Mouse (Mus musculus): Measurements from ENCODE around the gene Zfp984.
"Not testable (repeated sequence)": the region's sequence is repeated elsewhere in the genome, so short reads cannot be mapped to it uniquely, and the experiment has no call there.

The Zfp984 gene

DNA sequence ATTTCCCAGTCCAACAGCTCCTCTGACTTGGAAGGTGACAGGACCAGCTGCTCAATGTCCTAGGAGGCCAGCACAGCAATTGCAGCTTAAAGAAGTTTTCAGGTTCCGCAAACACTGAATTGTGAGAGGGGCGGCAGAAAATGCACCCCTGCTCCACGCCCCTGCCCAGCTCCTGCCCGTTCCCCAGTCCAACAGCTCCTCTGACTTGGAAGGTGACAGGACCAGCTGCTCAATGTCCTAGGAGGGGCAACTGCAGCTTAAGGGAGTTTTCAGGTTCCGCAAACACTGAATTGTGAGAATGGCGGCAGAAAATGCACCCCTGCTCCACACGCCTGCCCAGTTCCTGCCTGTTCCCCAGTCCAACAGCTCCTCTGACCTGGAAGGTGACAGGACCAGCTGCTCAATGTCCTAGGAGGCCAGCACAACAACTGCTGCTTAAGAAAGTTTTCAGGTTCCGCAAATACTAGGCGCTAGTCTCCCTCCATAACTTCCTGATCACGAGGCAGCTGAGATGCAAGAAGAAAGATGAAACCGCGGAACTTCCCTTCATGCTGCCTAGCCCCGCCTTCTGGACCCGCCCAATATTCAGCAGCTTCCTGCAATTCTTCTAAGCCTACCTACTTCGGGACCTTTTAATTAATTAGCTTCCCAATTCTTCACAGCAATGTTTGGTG is at the start of gene Zfp984:
TSS of gene Zfp984 (minus strand) at position 497 of the 674 bp plus-strand sequence.
- DNase-seq, result peak; percentile 80

DNA sequence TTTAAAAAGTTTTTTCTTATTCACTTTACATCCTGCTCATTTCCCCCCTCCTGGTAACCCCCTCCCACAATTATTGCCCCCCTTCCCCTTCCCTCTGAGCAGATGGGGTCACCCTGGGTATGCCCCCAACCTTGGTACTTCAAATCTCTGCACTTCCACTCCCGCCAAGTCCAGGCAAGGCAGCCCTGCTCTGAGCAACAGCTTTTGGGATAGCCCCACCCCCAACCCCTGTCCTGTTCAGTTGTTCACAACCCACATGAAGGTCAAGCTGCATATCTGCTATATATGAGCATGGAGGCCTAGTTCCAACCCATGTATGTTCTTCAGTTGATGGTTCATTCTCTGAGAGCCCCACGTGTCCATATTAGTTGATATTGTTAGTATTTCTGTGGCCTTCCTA is 41.2 kb upstream of the Zfp984 start:
- no peak for DNase-seq

- DNase-seq, result no peak
Measured at GRCm38 (mm10) chr4:147848584-147848991, 39.0 kb upstream of the Zfp984 start.

DNA sequence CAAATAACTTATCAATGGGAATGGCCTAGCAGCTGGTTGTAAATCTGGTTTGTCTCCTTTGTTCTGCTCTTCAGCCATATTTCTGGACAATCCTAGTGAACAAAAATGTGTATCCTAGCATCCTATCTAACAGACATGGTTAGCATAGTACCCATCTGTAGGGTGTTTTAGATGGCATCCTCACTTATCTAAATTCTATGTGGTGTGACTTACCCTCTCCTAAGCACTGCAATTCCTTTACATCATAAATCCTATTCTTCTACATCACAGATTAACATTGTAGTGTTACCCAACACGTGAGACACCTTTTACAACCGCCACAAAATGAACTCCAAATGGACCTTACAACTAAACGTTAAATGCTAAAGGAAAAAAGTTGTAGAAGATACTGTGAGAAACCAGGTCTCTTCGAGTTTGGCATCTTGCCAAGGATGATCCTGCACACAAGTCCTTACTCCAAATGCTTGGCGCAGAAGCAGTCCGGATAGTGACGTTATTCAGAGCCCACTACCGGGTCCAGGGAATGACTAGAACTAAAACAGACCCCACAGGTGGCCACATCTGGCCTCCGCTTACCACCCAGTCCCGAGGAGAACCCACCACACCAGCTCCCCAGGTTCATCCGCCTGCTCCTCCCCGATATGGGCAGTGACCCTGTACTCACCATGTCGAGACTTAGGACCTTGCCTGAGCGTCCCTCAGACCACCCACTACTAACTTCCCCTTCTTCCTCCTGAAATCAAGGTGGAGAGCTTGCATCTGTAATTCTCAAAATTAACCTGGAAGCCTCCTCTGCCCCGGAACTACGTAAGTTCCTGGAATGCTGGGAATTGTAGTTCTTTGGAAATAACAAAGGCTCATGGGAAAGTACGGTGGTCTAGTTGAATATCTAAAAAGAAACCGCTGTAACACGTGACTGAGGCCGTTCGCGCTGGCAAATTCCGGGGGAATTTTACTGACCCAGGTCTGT is 38.3 kb upstream of the Zfp984 start, which contains the start of gene Zfp933:
TSS of gene Zfp933 (minus strand) at position 753 of the 970 bp plus-strand sequence.
- peak; percentile 92 for DNase-seq

DNA sequence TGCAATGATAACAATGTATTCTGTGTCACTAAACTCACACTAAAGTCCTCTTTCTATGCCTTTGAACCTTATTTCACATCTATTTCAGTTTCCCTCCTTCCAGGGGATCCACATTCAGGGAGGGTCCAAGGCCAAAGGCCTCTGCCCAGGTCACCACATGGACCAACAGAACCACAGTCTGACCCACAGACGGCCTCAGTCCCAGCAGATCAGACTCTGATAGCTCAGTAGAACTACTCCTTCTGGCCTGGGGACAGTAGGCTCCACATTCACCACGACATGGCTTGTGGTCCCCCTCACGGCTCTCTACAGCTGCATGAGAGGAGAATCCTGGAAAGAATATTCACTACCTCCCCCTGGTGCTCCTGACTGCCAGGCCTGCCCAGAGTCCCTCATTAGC is 33.3 kb upstream of the Zfp984 start:
- no peak for DNase-seq

DNA sequence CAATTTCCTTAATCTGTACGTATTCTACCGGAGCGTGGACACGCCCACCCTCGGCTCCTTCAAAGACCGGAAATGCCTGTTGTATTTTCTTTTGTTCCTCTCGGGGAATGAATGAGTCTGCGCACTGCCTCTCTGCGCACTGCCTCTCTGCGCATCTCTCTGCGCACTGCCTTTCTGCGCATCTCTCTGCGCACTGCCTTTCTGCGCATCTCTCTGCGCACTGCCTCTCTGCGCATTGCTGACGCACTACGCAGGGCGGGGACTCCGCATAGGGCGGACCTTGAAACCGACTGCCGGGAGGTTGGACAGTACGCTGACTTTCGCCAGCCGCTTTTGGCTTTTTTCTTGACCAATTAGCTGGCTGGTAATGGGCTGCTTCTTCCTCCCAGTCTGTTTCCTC is 29.7 kb upstream of the Zfp984 start:
- DNase-seq, result not testable (repeated sequence)

- DNase-seq, result no peak
Measured at GRCm38 (mm10) chr4:147824389-147824788, 14.8 kb upstream of the Zfp984 start.

- DNase-seq, result not testable (repeated sequence)
Measured at GRCm38 (mm10) chr4:147821414-147821813, 11.8 kb upstream of the Zfp984 start.

GRCm38 (mm10) chr4:147819659-147820058 is 10.1 kb upstream of the Zfp984 start:
- DNase-seq, result not testable (repeated sequence)

DNA sequence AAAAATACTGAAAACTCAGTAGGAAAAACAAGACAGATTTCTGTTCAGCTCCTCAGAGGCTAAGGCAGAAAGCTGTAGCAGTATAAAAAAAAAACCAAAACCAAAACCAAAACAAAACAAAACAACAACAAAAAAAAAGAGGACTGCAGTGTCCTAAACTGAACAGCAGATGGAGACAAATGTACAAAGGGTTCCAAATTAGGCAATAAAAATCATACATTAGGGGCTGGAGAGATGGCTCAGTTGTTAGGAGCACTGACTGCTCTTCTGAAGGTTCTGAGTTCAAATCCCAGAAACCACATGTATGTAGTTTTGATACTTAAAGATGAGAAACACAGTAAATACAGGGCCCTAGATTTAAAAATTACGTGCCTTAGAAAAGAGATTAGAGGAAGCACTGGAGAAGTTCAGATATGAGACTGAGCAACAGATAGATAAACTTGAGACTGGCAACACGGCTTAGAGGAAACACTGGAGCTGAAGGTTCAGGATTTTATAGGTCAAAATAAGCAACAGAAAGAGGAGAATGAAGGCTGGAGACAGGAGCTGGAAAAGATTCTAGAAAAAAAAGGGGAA is 5.1 kb upstream of the Zfp984 start:
- DNase-seq, result peak; percentile 21

- DNase-seq, result no peak
Measured at GRCm38 (mm10) chr4:147813249-147813765, 3.7 kb upstream of the Zfp984 start.

DNA sequence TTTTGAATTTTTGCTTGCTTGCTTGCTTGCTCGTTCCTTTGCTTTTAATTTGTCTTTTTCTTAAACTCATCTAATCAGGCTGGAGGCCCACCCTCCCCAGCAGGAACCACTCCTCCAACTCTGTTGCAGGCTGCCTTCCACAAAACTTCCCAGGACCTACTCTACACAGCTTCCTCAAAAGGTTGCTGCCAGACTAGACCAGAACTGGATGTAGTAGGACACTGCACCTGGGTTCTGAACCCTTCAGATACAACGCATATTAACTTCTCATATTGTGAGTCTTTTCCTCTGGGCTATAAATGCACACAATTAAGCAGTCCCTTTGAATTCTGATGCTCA is 347 bp upstream of the Zfp984 start:
- not testable (repeated sequence) for DNase-seq

DNA sequence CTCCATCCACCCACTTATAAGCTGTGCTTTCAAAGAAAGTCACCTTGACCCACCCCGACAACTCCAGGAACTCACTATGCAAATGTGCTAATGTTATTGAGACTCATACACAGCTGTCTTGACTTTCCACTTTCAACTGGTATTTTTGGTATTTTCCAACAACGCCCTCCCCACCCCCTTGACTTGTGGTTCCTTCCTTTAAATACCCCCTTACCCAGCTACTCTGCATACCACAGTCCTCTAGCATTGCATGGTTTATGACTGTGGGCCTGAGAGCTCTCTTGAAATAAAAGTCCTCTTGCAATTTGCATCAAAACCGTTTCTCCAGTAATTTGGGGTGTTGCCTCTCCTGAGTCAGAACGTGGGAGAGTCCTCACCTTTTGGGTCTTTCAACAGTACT is 1.1 kb downstream of the Zfp984 start:
- peak; percentile 47 for DNase-seq

DNA sequence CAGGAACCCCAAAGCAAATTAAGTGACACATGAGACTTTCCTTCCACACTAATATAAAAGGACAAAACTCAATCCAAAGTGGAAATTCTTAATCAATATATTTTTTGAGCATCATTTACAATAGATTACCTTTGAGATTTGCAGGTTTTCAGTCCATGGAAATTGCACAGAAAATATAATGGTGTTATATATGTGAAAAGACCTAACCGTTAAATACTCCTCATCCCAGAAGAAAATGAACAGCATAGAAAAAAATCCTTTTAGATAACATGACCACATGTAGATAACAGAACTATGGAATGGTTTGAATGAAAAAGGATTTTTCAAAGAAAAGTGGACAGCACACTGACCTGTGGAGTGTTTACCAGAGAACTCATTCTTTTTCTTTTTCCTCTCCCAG is 14.3 kb downstream of the Zfp984 start:
- not testable (repeated sequence) for DNase-seq

GRCm38 (mm10) chr4:147794026-147794665 is 15.4 kb downstream of the Zfp984 start:
- DNase-seq, result not testable (repeated sequence)

DNA sequence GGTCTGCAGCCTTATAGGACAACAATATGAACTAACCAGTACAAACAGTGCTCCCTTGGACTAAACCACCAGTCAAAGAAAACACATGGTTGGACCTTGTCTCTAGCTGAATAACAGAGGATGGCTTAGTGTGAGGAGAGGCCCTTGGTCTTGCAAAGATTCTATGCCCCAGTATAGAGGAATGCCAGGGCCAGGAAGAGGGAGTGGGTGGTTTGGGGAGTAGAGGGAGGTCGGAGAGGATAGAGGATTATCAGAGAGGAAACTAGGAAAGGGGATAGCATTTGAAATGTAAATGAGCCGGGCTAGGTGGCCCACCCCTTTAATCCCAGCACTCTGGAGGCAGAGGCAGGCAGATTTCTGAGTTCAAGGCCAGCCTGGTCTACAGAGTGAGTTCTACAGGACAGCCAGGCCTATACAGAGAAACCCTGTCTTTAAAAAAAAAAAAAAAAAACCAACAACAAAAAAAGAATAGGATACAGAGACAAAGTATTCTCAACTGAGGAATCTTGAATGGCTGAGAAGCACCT is 16.1 kb downstream of the Zfp984 start:
- DNase-seq, result not testable (repeated sequence)

DNA sequence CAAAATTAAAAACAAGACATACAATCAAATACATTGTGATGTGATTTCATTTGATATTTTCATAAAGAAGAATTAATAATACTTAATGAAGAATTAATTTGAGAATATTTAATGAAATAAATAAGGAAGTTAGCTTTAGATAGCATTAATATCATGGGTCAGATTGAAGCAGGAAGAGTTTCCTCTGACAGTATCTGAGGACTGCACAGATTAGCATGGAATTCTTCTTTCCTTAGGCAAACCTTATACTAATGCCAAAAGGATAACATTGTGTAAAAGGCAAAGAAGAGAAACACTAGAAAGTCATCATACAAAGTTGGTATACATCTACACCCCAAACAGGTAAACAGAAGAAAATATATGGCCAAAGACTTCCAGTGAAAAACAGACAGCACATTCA is 17.9 kb downstream of the Zfp984 start:
- DNase-seq, result not testable (repeated sequence)

- not testable (repeated sequence) for DNase-seq
Measured at GRCm38 (mm10) chr4:147746255-147746654, 63.3 kb downstream of the Zfp984 start.

DNA sequence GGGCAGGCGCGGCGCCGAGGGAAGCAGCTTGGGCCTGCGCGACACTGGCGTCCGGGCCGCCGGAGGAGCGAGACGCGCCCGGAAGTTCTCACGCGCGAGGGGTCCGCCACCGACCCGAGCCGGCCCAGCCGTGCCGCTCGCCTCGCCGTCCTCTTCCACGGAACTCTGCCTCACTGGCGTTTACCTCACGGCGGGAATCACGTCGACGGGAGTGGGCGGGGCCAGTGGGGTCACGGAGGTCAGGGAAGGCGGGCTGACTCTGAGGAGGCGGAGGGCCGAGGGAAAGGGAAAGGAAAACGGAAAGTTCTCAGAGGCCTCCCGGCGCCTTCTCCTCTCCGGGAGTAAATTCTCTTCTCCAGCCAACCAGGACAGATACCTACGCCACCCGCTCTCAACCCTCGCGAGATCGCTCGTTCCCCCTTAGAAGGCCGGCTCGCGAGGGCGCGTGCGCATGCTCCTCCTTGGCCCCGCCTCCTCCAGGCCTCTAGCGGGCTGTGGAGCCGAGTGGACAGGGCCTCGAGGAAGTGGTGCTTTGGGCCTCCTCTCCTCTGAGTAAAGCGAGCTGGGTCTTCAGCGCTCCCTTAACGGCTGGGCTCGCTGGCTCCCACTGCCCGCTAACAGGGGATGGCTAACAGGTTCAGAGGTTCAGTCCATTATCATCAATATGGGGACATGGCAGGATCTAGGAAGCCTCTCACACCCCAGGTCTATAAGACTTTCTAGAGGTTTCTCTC is 70.8 kb downstream of the Zfp984 start:
- not testable (repeated sequence) for DNase-seq

All from lung, postnatal 36 days (tissue).